Mouse (Mus musculus): Measurements from ENCODE around the gene Ndufab1. TPM values are rescaled to one million over a fixed set of nuclear protein-coding genes. Genes with fewer than 3 reads are reported as not detected.
A peak's percentile ranks its signal among the peaks of the same experiment; 100 is the strongest.

Ndufab1 gene
- total RNA-seq, 2 experiments from 2014 or later: 1,776 to 1,815 TPM

DNA sequence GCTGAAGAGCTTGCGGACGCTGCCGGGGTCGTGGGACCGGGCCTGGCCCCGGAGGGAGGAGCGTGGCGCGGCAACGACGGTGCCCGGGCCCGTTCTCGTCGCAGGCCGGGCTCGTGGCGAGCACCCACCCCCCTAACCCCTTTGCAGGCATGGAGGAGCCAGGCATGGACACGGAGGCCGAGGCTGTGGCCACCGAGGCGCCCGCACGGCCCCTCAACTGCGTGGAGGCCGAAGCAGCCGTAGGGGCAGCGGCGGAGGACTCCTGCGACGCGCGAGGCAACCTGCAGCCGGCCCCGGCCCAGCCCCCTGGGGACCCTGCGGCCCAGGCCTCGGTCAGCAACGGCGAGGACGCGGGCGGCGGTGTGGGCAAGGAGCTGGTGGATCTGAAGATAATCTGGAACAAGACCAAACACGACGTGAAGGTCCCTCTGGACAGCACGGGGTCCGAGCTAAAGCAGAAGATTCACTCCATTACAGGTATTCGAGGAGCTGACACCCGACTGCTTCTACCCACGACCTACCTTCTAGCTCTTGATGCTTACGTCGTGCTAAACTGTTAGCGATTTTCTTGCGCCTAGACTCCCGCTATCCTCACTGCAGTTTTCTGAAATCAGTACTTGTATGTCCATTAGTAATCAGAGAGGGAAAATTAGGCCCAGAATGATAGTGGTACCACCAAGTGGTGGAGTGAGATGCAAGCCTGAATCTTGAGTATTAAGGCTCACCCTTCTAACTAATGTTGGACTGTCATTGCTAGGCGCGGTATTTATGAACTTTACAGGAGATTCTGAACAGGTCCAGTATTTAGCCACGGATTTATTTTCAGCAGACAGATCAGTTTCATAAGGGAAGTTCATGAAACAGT lies 33.9 kb downstream of the Ndufab1 start:
- peak in 1 of 2 experiments; percentile 39 for DNase-seq

DNA sequence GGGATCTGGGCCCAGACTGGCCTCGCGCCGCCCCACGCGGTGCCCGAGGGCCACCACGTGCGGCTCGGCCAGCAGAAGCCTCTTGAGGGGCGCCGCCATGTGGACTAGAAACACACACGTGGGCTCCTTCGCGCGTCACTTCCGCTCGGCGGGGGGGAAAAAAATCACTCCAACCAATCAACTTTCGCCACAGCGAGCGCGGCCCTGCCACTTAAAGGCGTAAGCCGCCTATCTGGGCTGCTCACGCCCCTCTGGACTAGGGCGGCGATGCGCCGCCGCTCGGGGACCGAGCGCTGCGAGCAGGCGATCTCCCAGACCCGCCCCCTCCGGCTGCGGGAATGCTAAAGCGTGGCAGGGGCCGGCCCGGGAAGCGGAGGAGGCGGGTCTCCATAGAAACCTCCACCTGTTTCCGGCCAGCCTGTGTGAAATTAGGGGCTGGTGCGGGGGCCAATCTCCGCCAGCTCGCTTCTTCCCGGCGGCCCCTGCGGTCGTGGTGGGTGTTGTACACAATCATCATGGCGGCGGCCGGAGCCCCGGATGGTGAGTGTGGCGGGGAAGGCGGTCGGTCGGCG lies 34.7 kb downstream of the Ndufab1 start, which contains the start of the genes Ubfd1 and Ears2:
TSS of gene Ubfd1 (plus strand) at position 231 of the 572 bp plus-strand sequence.
TSS of gene Ears2 (minus strand) at position 319 of the 572 bp plus-strand sequence.
- peak; percentile 97 to 99 for DNase-seq

GRCm38 (mm10) chr7:122066102-122066944 lies 35.4 kb downstream of the Ndufab1 start:
- no peak for DNase-seq

DNA sequence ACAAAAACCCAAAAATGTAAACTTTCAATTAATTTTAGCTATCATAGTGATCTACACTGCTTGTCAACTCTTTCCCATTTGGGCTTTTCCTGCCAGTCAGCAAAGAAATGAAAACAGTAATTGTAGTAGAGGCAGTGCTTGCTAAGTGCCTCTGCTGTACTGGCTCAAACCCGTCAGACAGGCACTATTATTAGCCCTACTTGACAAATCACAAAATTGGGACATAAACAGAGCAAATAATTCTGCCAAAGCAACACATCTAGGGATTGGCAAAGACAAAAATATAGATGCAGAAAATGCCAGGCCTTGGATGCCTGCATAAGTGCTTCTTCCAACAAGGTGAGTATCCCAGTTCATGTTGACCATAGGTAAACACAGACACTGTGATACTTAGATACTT lies 36.0 kb downstream of the Ndufab1 start:
- DNase-seq: no peak

DNA sequence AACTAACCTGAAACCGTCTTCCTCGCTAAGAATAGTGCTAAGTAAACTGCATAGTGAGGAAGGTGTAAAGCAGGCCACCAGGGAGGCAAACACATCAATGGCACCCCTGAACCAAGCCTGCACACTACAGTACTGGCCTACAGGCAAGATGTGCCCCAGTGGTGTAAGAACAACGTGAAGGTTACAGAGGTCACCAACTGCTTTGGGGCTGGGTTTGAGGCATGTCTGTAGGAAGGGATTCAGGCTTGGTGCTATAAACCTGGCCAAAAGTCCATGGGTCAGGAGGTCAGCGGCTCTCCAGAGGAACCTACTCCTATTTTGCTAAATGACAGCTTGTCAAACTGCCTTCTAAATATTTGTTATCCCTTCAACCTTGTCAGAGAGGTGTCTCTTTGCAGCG lies 45.1 kb downstream of the Ndufab1 start:
- no peak for DNase-seq

- DNase-seq: no peak
Measured at GRCm38 (mm10) chr7:122050834-122051233, 50.9 kb downstream of the Ndufab1 start.

- DNase-seq: no peak
Measured at GRCm38 (mm10) chr7:122048191-122048590, 53.5 kb downstream of the Ndufab1 start.

GRCm38 (mm10) chr7:122046813-122047212 lies 54.9 kb downstream of the Ndufab1 start:
- DNase-seq: no peak

- DNase-seq: peak in 1 of 2 experiments; percentile 24
Measured at GRCm38 (mm10) chr7:122045711-122046110, 56.0 kb downstream of the Ndufab1 start.

GRCm38 (mm10) chr7:122045181-122045634 lies 56.5 kb downstream of the Ndufab1 start:
- peak; percentile 69 to 88 for DNase-seq

DNA sequence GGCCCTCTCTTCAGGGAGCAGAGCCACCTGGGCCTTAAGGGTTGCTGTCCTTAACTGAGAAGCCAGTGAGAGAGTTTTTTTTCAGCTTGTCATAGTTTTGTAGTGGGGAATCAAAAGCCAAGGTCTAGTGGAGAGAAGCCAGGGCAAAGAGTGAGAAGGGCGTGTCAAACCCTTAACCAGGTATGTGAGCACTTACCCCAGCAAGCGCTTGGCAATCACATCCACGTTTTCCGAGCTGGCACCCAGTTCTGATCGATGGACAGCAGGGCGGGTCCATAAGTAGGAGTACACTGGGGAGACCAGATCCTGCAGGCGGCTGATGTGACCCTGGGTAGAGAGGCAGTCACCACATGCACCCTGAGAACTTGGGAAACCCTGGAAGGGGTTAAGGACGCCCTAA lies 57.6 kb downstream of the Ndufab1 start:
- peak in 1 of 2 experiments; percentile 27 for DNase-seq

Other genes starting within 250 kb of the Ndufab1 start
- gene Scnn1b, start 236.8 kb downstream of the Ndufab1 start, total RNA-seq (2021): not detected
- gene Cog7, start 120.2 kb downstream of the Ndufab1 start, total RNA-seq (2021): 10 to 100 TPM; 17.3 to 19.3 TPM
- gene Gga2, start 80.7 kb downstream of the Ndufab1 start, total RNA-seq (2021): 10 to 100 TPM; 36.1 to 36.3 TPM
- gene Ubfd1, start 34.7 kb downstream of the Ndufab1 start, total RNA-seq (2021): 10 to 100 TPM; 36.1 to 41.1 TPM
- 10 to 100 TPM; 12.3 to 13.4 TPM for gene Ears2, start 34.6 kb downstream of the Ndufab1 start, total RNA-seq (2021)
- gene Palb2, start 31.1 kb upstream of the Ndufab1 start, total RNA-seq (2021): under 1 TPM; 0.92 to 0.95 TPM
- gene Dctn5, start 31.2 kb upstream of the Ndufab1 start, total RNA-seq (2021): 10 to 100 TPM; 26.4 to 28.3 TPM
- gene Plk1, start 57.6 kb upstream of the Ndufab1 start, total RNA-seq (2021): under 1 TPM; 0.41 to 0.94 TPM
- gene Ern2, start 84.3 kb upstream of the Ndufab1 start, total RNA-seq (2021): not detected
- 1 to 10 TPM; 3.7 to 3.8 TPM for gene Chp2, start 117.6 kb upstream of the Ndufab1 start, total RNA-seq (2021)
- gene Prkcb, start 186.9 kb upstream of the Ndufab1 start, total RNA-seq (2021): 1 to 10 TPM; 3.4 to 8.6 TPM

All from heart, adult 18-20 months (tissue).